Mouse (Mus musculus) G1E (cell line): ENCODE results near the gene Ldlrap1.

Source experiments
- CTCF ChIP-seq: IDR thresholded peaks from 2 replicates; pipeline ENCODE4 v1.5.1; 2012; ENCODE audit warnings: low read depth, low read length, inconsistent platforms, mixed read lengths
- GATA1 ChIP-seq: IDR thresholded peaks from 2 replicates; pipeline ENCODE4 v1.6.1; 2012; ENCODE audit warnings: borderline replicate concordance, low read length, inconsistent platforms, mixed read lengths
- TAL1 ChIP-seq: conservative IDR thresholded peaks from 2 replicates; pipeline ENCODE4 v1.6.1; 2012; ENCODE audit warnings: low read depth, low read length, inconsistent platforms, mixed read lengths

DNA sequence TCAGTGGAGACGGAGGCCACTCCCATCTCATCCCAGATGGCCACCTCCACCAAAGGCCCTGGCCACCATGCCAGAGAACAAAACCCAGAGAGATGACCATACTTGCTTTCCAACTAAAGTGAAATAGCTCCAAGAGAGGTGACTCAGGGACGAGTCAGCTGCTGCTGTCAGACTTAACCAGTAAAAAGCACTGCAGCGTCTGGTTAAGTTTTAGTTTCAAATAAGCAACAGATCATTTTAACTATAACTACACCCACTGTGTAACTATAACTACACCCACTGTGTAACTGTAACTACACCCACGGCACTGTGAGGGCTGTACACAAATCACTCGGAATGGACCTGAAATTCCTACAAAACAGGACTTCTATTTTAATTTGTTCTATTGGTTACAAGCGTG is 46.7 kb downstream of the Ldlrap1 start:
- TF ChIP-seq CTCF, result no peak
- TF ChIP-seq GATA1, result no peak
- no peak for TF ChIP-seq TAL1
